Mouse (Mus musculus): ENCODE measurements around the gene Srcin1.

DNA sequence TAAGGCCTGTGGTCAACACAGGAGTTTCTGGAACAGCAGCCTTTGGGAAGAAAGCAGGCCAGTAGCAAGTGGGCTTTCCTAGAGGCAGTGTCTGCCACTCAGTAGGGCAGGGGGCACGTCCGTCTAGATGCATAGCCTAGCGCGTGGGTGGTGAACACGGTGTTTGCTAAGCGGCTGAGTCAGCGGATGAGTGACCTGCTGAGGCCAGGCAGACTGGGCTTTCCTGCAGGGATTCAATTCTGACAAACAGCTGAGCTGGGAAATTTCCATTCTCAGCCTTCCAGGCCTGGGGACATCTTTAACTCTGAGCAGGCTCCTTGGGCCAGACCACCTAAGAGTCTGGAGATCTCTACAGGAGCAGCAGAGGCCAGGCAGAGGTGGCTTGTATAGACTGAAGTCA, 98.6 kb downstream of the Srcin1 start:
- TF ChIP-seq CTCF (IDR thresholded peaks at IDR 0.05; ENCODE audit: low read depth) = no peak
- TF ChIP-seq EP300 (IDR thresholded peaks at IDR 0.05; ENCODE audit: low read depth) = no peak

Measured in heart, postnatal 0 days (tissue).